Mouse (Mus musculus): Measurements from ENCODE around the gene Ccl25.

- TF ChIP-seq POLR2A (IDR thresholded peaks at IDR 0.05; ENCODE audit: extremely low read depth, insufficient read depth, low read length) (no peak), CTCF (IDR thresholded peaks at IDR 0.05; ENCODE audit: low read depth, low read length) (no peak)
Measured at GRCm38 (mm10) chr8:4318124-4318523, 6.9 kb upstream of the Ccl25 start.

All from liver, adult 2 months (tissue).